Mouse (Mus musculus) kidney, adult 2 months (tissue): ENCODE results near the gene Sgca. TPM values are rescaled to one million over a fixed set of nuclear protein-coding genes. Genes with fewer than 3 reads are reported as not detected.

Experiments
- DNase-seq: peaks from one replicate; pipeline ENCODE4 v3.0.0; 2021
- H3K27ac ChIP-seq: fragments of 200-500 bp; 2 replicates; pipeline ENCODE4 v1.5.1; 2012; ENCODE audit warnings: low read depth, low read length, control low read depth, inconsistent platforms; ENCODE audit not compliant: insufficient read depth
- H3K27me3 ChIP-seq: fragments of 200-500 bp; replicated peaks from 2 replicates; pipeline ENCODE4 v1.6.1; 2012; ENCODE audit warnings: mild to moderate bottlenecking, moderate library complexity, low read length, inconsistent platforms; ENCODE audit not compliant: control insufficient read depth, insufficient read depth
- H3K36me3 ChIP-seq: fragments of 200-500 bp; 2 replicates; pipeline ENCODE4 v1.6.1; 2012; ENCODE audit warnings: mild to moderate bottlenecking, moderate library complexity, low read length, inconsistent platforms; ENCODE audit not compliant: control insufficient read depth, insufficient read depth
- H3K4me1 ChIP-seq: fragments of 200-500 bp; 2 replicates; pipeline ENCODE4 v1.6.1; 2011; ENCODE audit warnings: low read length; ENCODE audit not compliant: control insufficient read depth, insufficient read depth
- H3K4me3 ChIP-seq: fragments of 200-500 bp; 2 replicates; pipeline ENCODE4 v1.5.1; 2011; ENCODE audit warnings: mild to moderate bottlenecking, low read depth, low read length, control low read depth; ENCODE audit not compliant: insufficient read depth
- CTCF ChIP-seq: fragments of 200-500 bp; conservative IDR thresholded peaks from 2 replicates; pipeline ENCODE4 v1.5.1; 2011; ENCODE audit warnings: low read depth, mild to moderate bottlenecking, control low read depth, low read length, moderate library complexity, mixed read lengths; ENCODE audit not compliant: insufficient read depth, insufficient read length
- POLR2A ChIP-seq: fragments of 200-500 bp; IDR thresholded peaks from one replicate; pipeline ENCODE4 v1.6.1; 2011; ENCODE audit warnings: low read depth, low read length, control low read depth
- WGBS: fragments of 180-500 bp; shearing (Covaris S2); methylation state at CpG from one replicate; pipeline ENCODE4 v1.1.7; 2018; 5-methylcytosine and 5-hydroxymethylcytosine counted together
- polyA plus RNA-seq: library from polyadenylated mRNA; depleted of rRNA; stranded (reverse); fragments of >200 nt; gene quantifications from 2 replicates; pipeline ENCODE4 v1.2.3, GENCODE M21; 2012

The Sgca gene
- polyA plus RNA-seq, 1 experiment = 23.9 TPM

- TF ChIP-seq CTCF (peak; percentile 97), POLR2A (no peak)
- H3K4me1 ChIP-seq = no peaks in the 10 kb centered on the region; the same call in 1 of the 2 replicates
- DNase-seq = peak; percentile 78
- WGBS = 5% methylated on average over 8 of the region's 8 CpGs
- H3K27me3 ChIP-seq = no peaks in the 10 kb centered on the region
- no peak overlapping the region for H3K4me3 ChIP-seq
- no peaks in the 10 kb centered on the region for H3K36me3 ChIP-seq
- H3K27ac ChIP-seq = peak overlapping the region; percentile 61; the same call in 1 of the 2 replicates
Measured at GRCm38 (mm10) chr11:95001058-95001457, 24.9 kb upstream of the Sgca start.

- H3K27me3 ChIP-seq = no peaks in the 10 kb centered on the region
- no peak overlapping the region for H3K4me3 ChIP-seq
- no peaks in the 10 kb centered on the region; the same call in 1 of the 2 replicates for H3K4me1 ChIP-seq
- TF ChIP-seq CTCF (no peak), POLR2A (no peak)
- H3K27ac ChIP-seq = peak overlapping the region; percentile 61
- no peaks in the 10 kb centered on the region for H3K36me3 ChIP-seq
- WGBS = 31% methylated on average over 4 of the region's 4 CpGs
- peak; percentile 82 for DNase-seq
Measured at GRCm38 (mm10) chr11:95000548-95000947, 24.4 kb upstream of the Sgca start.

GRCm38 (mm10) chr11:95000128-95000527 is 24.0 kb upstream of the Sgca start:
- Histone ChIP-seq H3K4me1 (no peaks in the 10 kb centered on the region; the same call in 1 of the 2 replicates), H3K27ac (peak overlapping the region; percentile 6), H3K4me3 (no peak overlapping the region), H3K27me3 (no peaks in the 10 kb centered on the region), H3K36me3 (no peaks in the 10 kb centered on the region)
- no peak for DNase-seq
- TF ChIP-seq CTCF (no peak), POLR2A (no peak)
- 70% methylated on average over 8 of the region's 8 CpGs for WGBS

- WGBS = 75% methylated on average over 15 of the region's 16 CpGs
- TF ChIP-seq POLR2A = no peak
- no peak for TF ChIP-seq CTCF
- Histone ChIP-seq H3K27me3 (no peaks in the 10 kb centered on the region), H3K4me3 (no peak overlapping the region), H3K27ac (no peak overlapping the region), H3K36me3 (no peaks in the 10 kb centered on the region), H3K4me1 (peaks cover 11% of the 10 kb centered on the region)
- DNase-seq = no peak
Measured at GRCm38 (mm10) chr11:94998041-94998531, 22.0 kb upstream of the Sgca start.

- Histone ChIP-seq H3K36me3 (no peaks in the 10 kb centered on the region), H3K4me3 (no peak overlapping the region)
- TF ChIP-seq POLR2A = no peak
- no peak for TF ChIP-seq CTCF
Measured at GRCm38 (mm10) chr11:94997596-94997995, 21.5 kb upstream of the Sgca start.

GRCm38 (mm10) chr11:94996984-94997383 is 20.9 kb upstream of the Sgca start:
- Histone ChIP-seq H3K27ac (no peak overlapping the region), H3K36me3 (no peaks in the 10 kb centered on the region)

More at GRCm38 (mm10) chr11:94997596-94997995, 21.5 kb upstream of the Sgca start:
- Histone ChIP-seq H3K4me1 (peaks cover 12% of the 10 kb centered on the region), H3K27ac (no peak overlapping the region), H3K27me3 (no peaks in the 10 kb centered on the region)
- WGBS = 33% methylated on average over 5 of the region's 5 CpGs
- DNase-seq = no peak

GRCm38 (mm10) chr11:94996101-94996500 is 20.0 kb upstream of the Sgca start:
- Histone ChIP-seq H3K4me1 (peaks cover 12% of the 10 kb centered on the region), H3K27ac (no peak overlapping the region), H3K36me3 (no peaks in the 10 kb centered on the region), H3K4me3 (no peak overlapping the region), H3K27me3 (no peaks in the 10 kb centered on the region)
- no peak for TF ChIP-seq CTCF
- TF ChIP-seq POLR2A = no peak
- no peak for DNase-seq
- 73% methylated on average over 8 of the region's 8 CpGs for whole genome bisulfite sequencing

More at GRCm38 (mm10) chr11:94996984-94997383, 20.9 kb upstream of the Sgca start:
- Histone ChIP-seq H3K4me1 (peaks cover 12% of the 10 kb centered on the region), H3K4me3 (no peak overlapping the region), H3K27me3 (no peaks in the 10 kb centered on the region)
- DNase-seq = no peak
- WGBS = 89% methylated on average over 6 of the region's 6 CpGs
- TF ChIP-seq POLR2A = no peak
- no peak for TF ChIP-seq CTCF
